Mouse (Mus musculus): ENCODE measurements around the gene Ufd1. TPM values are rescaled to one million over a fixed set of nuclear protein-coding genes. Genes with fewer than 3 reads are reported as not detected.
"Not testable (repeated sequence)": the region's sequence is repeated elsewhere in the genome, so short reads cannot be mapped to it uniquely, and the experiment has no call there.

Gene Ufd1
- polyA plus RNA-seq, 1 experiment from 2014 or later = 101 TPM

GRCm38 (mm10) chr16:18870495-18870894 is 58.9 kb downstream of the Ufd1 start:
- H3K36me3 ChIP-seq = peaks cover 47% of the 10 kb centered on the region
- H3K27me3 ChIP-seq; H3K4me2 ChIP-seq; ATAC-seq (replicated peaks; ENCODE audit: low FRiP score); H3K9ac ChIP-seq; H3K27ac ChIP-seq; H3K4me3 ChIP-seq (replicated peaks); H3K4me1 ChIP-seq; H3K9me3 ChIP-seq (replicated peaks): not testable (repeated sequence)
- WGBS = 94% methylated on average over 1 of the region's 1 CpGs

- Histone ChIP-seq H3K4me2 (peak overlapping the region; percentile 80), H3K4me3 (replicated peaks) (peak overlapping the region; percentile 86), H3K36me3 (peaks cover 61% of the 10 kb centered on the region), H3K4me1 (peaks cover 28% of the 10 kb centered on the region), H3K9ac (peak overlapping the region; percentile 96), H3K27me3 (no peaks in the 10 kb centered on the region), H3K27ac (peak overlapping the region; percentile 97), H3K9me3 (replicated peaks) (no peaks in the 10 kb centered on the region)
- WGBS = under 1% methylated on average over 17 of the region's 17 CpGs
- ATAC-seq (replicated peaks; ENCODE audit: low FRiP score) = no peak
Measured at GRCm38 (mm10) chr16:18876091-18876441, 64.5 kb downstream of the Ufd1 start.

- peaks cover 28% of the 10 kb centered on the region for H3K4me1 ChIP-seq
- H3K36me3 ChIP-seq = peaks cover 58% of the 10 kb centered on the region
- ATAC-seq (replicated peaks; ENCODE audit: low FRiP score) = peak; percentile 96
- peak within 1 kb of the TSS; percentile 97 for H3K27ac ChIP-seq
- peak within 1 kb of the TSS; percentile 86 for H3K4me3 ChIP-seq (replicated peaks)
- under 1% methylated on average over 91 of the region's 93 CpGs for WGBS
- no peaks in the 10 kb centered on the region for H3K27me3 ChIP-seq
- peak within 1 kb of the TSS; percentile 80 for H3K4me2 ChIP-seq
- peak within 1 kb of the TSS; percentile 96 for H3K9ac ChIP-seq
- no peaks in the 10 kb centered on the region for H3K9me3 ChIP-seq (replicated peaks)
Measured at GRCm38 (mm10) chr16:18876442-18877308, 65.1 kb downstream of the Ufd1 start, which contains the start of the genes Mrpl40 and Hira. Mrpl40 (minus strand) TSS chr16:18876862. Hira (plus strand) TSS chr16:18877037.

GRCm38 (mm10) chr16:18877386-18878090 is 66.0 kb downstream of the Ufd1 start:
- H3K4me3 ChIP-seq (replicated peaks) = peak overlapping the region; percentile 86
- WGBS = 1% methylated on average over 42 of the region's 43 CpGs
- H3K27ac ChIP-seq = peak overlapping the region; percentile 97
- no peaks in the 10 kb centered on the region for H3K27me3 ChIP-seq
- H3K4me1 ChIP-seq = peaks cover 28% of the 10 kb centered on the region
- peak overlapping the region; percentile 96 for H3K9ac ChIP-seq
- peak overlapping the region; percentile 80 for H3K4me2 ChIP-seq
- no peaks in the 10 kb centered on the region for H3K9me3 ChIP-seq (replicated peaks)
- peaks cover 54% of the 10 kb centered on the region for H3K36me3 ChIP-seq
- ATAC-seq (replicated peaks; ENCODE audit: low FRiP score) = peak; percentile 41

DNA sequence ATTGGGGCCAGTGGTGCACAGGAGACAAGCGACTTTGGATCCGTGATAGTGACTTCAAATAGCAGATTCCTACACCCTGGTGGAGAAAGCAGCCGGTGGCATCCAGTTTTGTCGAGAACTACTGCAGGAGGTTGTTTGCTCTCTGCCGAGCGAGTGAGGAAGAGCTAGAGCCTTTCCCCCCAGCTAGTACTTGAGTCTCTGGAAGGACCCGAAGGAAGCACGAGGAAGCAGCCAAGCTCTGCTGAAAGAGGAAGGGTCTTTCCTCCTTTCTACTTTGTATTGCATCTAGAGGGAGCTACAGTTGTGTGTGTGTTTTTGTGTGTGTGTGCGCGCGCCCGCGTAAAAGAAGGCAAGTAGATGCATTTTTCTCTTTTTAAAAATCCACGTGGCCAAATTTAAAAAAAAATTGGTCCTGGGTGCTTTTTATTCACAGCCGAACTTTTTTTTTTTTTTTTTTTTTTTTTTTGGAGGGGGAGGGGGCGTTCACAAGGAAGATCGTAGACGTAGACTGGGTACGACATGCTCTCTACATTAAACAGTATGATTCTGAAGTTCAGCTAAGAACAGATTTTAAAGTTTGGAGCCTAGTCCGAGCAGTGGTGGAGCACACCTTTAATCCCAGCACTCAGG is 66.6 kb downstream of the Ufd1 start:
- Histone ChIP-seq H3K27ac (peak overlapping the region; percentile 97), H3K4me1 (peaks cover 28% of the 10 kb centered on the region), H3K4me2 (peak overlapping the region; percentile 80), H3K4me3 (replicated peaks) (peak overlapping the region; percentile 86), H3K27me3 (no peaks in the 10 kb centered on the region), H3K9ac (peak overlapping the region; percentile 96), H3K36me3 (peaks cover 52% of the 10 kb centered on the region), H3K9me3 (replicated peaks) (no peaks in the 10 kb centered on the region)
- no peak for ATAC-seq (replicated peaks; ENCODE audit: low FRiP score)
- WGBS = 24% methylated on average over 20 of the region's 20 CpGs

- Histone ChIP-seq H3K4me3 (replicated peaks) (no peak overlapping the region), H3K9me3 (replicated peaks) (no peaks in the 10 kb centered on the region), H3K4me2 (no peak overlapping the region), H3K27me3 (no peaks in the 10 kb centered on the region), H3K9ac (no peak overlapping the region), H3K36me3 (peaks cover 37% of the 10 kb centered on the region), H3K4me1 (peaks cover 13% of the 10 kb centered on the region; the same call in 1 of the 2 replicates), H3K27ac (no peak overlapping the region)
- no peak for ATAC-seq (replicated peaks; ENCODE audit: low FRiP score)
Measured at GRCm38 (mm10) chr16:18884044-18884443, 72.5 kb downstream of the Ufd1 start.

Other genes with a start within 250 kb of the Ufd1 start
- gene Tbx1, start 221.1 kb upstream of the Ufd1 start, polyA plus RNA-seq (2015; fragmentation: Nextera tagmentation; extraction: Ambion mirVana) = 0.28 and 0.40 TPM in 2 replicates
- 0.93 and 1.6 TPM in 2 replicates for gene Gp1bb, start 189.4 kb upstream of the Ufd1 start, polyA plus RNA-seq (2015; fragmentation: Nextera tagmentation; extraction: Ambion mirVana)
- 1.5 and 4.3 TPM in 2 replicates for gene Gm49601, start 185.4 kb upstream of the Ufd1 start, polyA plus RNA-seq (2015; fragmentation: Nextera tagmentation; extraction: Ambion mirVana)
- 16.3 and 17.1 TPM in 2 replicates for gene Sept5, start 181.8 kb upstream of the Ufd1 start, polyA plus RNA-seq (2015; fragmentation: Nextera tagmentation; extraction: Ambion mirVana)
- gene Cldn5, start 34.9 kb upstream of the Ufd1 start, polyA plus RNA-seq (2015; fragmentation: Nextera tagmentation; extraction: Ambion mirVana) = 93.2 and 99.2 TPM in 2 replicates
- 47.6 and 54.0 TPM in 2 replicates for gene Cdc45, start 208 bp downstream of the Ufd1 start, polyA plus RNA-seq (2015; fragmentation: Nextera tagmentation; extraction: Ambion mirVana)
- 41.3 and 47.7 TPM in 2 replicates for gene 2510002D24Rik, start 24.8 kb downstream of the Ufd1 start, polyA plus RNA-seq (2015; fragmentation: Nextera tagmentation; extraction: Ambion mirVana)
- not detected in 2 replicates for gene Gm28539, start 24.8 kb downstream of the Ufd1 start, polyA plus RNA-seq (2015; fragmentation: Nextera tagmentation; extraction: Ambion mirVana)
- 101 and 108 TPM in 2 replicates for gene Mrpl40, start 65.1 kb downstream of the Ufd1 start, polyA plus RNA-seq (2015; fragmentation: Nextera tagmentation; extraction: Ambion mirVana)
- 14.6 and 15.6 TPM in 2 replicates for gene Hira, start 65.3 kb downstream of the Ufd1 start, polyA plus RNA-seq (2015; fragmentation: Nextera tagmentation; extraction: Ambion mirVana)